Mouse (Mus musculus) R1 (cell line): ENCODE results near the gene Col6a6.

Experiments
- DNase-seq: peaks from one replicate; pipeline ENCODE4 v3.0.0-alpha.2; 2018; ENCODE audit warnings: low read depth, low spot score

Gene Col6a6

DNA sequence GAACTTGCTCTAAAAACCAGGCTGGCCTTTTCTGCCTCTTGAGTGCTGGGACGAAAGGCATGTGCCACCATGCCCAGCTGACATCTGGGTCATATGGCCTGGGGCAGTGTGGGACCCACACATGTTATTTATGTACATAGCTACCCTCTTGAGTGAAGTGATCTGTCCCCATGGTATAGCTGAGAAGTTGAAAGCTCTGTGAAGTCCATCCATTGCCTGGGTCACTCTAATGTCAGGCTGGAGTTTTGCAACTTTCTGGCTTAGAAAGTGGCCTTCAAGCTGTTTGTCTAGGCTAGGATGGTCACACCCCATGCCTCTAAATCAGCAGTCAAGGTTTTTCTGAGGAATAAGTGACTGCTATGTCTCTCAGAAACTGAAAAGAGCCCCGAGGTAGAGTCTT, 155.9 kb downstream of the Col6a6 start:
- DNase-seq: no peak

GRCm38 (mm10) chr9:105670916-105671315, 157.0 kb downstream of the Col6a6 start:
- no peak for DNase-seq

DNA sequence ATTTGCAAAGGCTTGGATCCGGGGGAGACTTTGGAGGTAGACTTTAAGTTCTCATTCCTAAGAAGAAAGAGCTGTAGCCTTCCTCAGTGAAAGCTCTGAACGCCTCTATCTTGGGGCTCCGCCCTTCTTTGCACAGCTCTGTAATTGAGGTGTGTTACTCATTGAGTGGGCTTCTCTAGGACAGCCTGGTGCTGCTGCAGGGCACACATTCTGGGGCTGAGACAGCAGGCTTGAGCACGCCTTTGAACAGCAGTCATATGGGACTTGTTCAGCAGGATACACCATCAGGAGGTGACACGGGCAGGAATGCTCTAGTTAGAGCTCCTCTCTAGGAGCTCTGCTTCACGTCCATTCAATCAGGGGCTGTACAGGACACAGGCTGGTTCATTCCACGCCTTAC, 162.7 kb downstream of the Col6a6 start:
- no peak for DNase-seq

DNA sequence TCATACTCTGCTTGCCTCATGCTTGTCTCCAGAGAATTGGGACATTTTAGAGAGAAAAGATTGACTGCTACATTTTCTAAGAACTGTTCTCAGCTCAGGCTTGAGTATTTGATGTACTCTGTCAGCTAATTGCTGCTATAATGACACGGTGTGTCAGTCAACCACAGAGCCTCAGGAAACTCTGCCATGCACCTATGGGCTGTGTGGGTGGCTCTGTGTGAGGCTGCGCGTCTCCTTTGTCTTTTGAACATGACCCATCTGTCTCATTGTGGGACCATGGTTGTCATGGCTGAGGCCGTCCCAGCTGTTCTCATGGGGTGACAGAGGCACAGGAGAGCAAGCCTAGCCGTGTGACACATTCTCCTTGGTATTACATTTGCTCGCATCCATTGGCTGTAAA, 168.1 kb downstream of the Col6a6 start:
- no peak for DNase-seq

DNA sequence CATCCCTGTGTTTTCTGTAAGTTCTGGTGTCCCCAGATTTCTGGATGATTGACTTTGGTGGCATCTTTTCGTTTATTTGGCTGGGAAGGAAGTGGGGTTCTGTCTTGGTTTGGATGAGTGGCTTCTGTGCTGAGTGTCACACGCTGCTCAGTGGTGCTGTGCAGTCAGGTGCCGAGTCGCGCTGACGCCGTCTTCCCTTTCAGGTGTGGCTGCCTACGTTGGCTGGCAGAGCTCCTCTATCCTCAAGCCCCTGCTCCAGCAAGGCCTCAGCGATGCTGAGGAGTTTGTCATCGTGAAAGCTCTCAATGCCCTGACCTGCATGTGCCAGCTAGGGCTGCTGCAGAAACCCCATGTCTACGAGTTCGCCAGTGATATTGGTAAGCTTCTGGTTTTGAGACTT, 169.7 kb downstream of the Col6a6 start:
- DNase-seq: no peak

- DNase-seq: no peak
Measured at GRCm38 (mm10) chr9:105656189-105656588, 171.8 kb downstream of the Col6a6 start.

GRCm38 (mm10) chr9:105642460-105643371, 185.2 kb downstream of the Col6a6 start, which contains the start of gene Pik3r4:
Pik3r4 (plus strand) TSS chr9:105642978.
- peak; percentile 99 for DNase-seq

GRCm38 (mm10) chr9:105641377-105641776, 186.6 kb downstream of the Col6a6 start:
- DNase-seq: peak; percentile 89
